In the genomic region with DNA sequence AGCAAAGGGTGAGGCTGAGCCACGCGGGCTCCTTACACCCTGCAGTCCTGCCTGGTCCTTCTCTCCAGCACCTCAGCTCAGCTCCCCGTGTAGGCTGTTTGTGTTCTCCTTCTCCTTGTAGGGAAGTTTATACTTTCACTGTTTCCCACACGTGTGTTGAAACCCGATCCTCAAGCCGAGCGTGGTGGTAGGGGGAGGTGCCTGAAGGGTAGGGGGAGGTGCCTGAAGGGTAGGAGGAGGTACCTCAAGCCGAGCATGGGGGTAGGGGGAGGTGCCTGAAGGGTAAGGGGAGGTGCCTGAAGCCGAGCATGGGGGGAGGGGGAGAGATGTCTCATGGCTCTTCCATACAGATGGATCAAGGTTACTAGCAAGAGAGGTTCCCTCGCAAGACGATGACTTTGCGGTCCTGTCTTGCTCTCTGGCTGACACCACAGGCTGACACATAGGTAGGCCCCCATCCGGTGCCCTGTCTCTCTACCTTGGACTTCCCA, we compare ENCODE assay signal across 9 mouse cellular contexts. TPM values are rescaled to one million over a fixed set of nuclear protein-coding genes. Genes with fewer than 3 reads are reported as not detected.
DNase-seq lines count a peak whose midpoint lies in the region; ATAC-seq and TF ChIP-seq lines count a peak whose summit lies in the region.
"Had no signal": no experiment of that assay in that cellular context is flagged by ENCODE, and none has a peak within 500 bp of the region (broad histone marks: within the 10 kb centered on the region; RNA-seq: fewer than 3 reads in every experiment).

No protein-coding gene starts in this region.

- peak; percentile 13 for DNase-seq in kidney, postnatal 10 days
- DNase-seq in kidney, postnatal 14 days, result no peak
- DNase-seq in ES-E14 (ENCODE audit: low read depth, low spot score), result peak; percentile 88
- DNase-seq in cerebellum, postnatal 14 days, result no peak
- no peak for DNase-seq in cerebellum, adult 11-12 months

- peak overlapping the region; percentile 41; the same call in 1 of the 2 replicates for H3K9ac ChIP-seq in ES-E14 (ENCODE audit: insufficient read depth, low read depth, low read length, poor library complexity, severe bottlenecking)
- H3K9ac ChIP-seq in embryonic facial prominence, embryonic 15.5 days, result no peak overlapping the region
- H3K9ac ChIP-seq in liver, embryonic 16.5 days (ENCODE audit: low read depth, low read length), result no peak overlapping the region
- no peak overlapping the region for H3K9ac ChIP-seq in neural tube, embryonic 15.5 days (replicated peaks)

- 0 out of 2 replicates have a peak, but pooled peaks have one; percentile 22 for ATAC-seq in embryonic facial prominence, embryonic 15.5 days (ENCODE audit: insufficient number of reproducible peaks, low FRiP score, low TSS enrichment, low read depth)
- peak; percentile 58 for ATAC-seq in liver, embryonic 16.5 days (ENCODE audit: low read depth)
- no peak for ATAC-seq in neural tube, embryonic 15.5 days (ENCODE audit: low FRiP score)

- H3K27me3 ChIP-seq in embryonic facial prominence, embryonic 15.5 days, result no peaks in the 10 kb centered on the region
- no peaks in the 10 kb centered on the region for H3K27me3 ChIP-seq in liver, embryonic 16.5 days (ENCODE audit: control insufficient read depth, insufficient read depth, low read depth, low read length)
- no peaks in the 10 kb centered on the region for H3K27me3 ChIP-seq in neural tube, embryonic 15.5 days (replicated peaks)

- in situ Hi-C loops in ES-E14 (cut with MboI; ENCODE audit: low sequenced_read_pairs in 2 of 2, unreplicated experiment in 2 of 2), result no loop called here

- peaks cover 4 to 8% of the 10 kb centered on the region in 2 experiments; a peak in 2 of 4 replicates for H3K4me1 ChIP-seq in ES-E14 (ENCODE audit: control insufficient read depth in 2 of 2, insufficient read depth in 2 of 2, low read length in 2 of 2, poor library complexity in 1 of 2)
- H3K4me1 ChIP-seq in embryonic facial prominence, embryonic 15.5 days, result peaks cover 16% of the 10 kb centered on the region
- peaks cover 17% of the 10 kb centered on the region for H3K4me1 ChIP-seq in liver, embryonic 16.5 days (ENCODE audit: control insufficient read depth, low read depth, low read length)
- no peaks in the 10 kb centered on the region for H3K4me1 ChIP-seq in neural tube, embryonic 15.5 days

- no peaks in the 10 kb centered on the region for H3K36me3 ChIP-seq in ES-E14 (ENCODE audit: control insufficient read depth, insufficient read depth, low read length, poor library complexity, severe bottlenecking)
- H3K36me3 ChIP-seq in embryonic facial prominence, embryonic 15.5 days, result no peaks in the 10 kb centered on the region
- H3K36me3 ChIP-seq in liver, embryonic 16.5 days (ENCODE audit: control insufficient read depth, insufficient read depth), result no peaks in the 10 kb centered on the region
- H3K36me3 ChIP-seq in neural tube, embryonic 15.5 days, result no peaks in the 10 kb centered on the region

- 16% methylated on average over 13 of the region's 13 CpGs for WGBS in embryonic facial prominence, embryonic 15.5 days
- WGBS in liver, embryonic 16.5 days (ENCODE audit: insufficient replicate concordance), result 10% methylated on average over 13 of the region's 13 CpGs
- WGBS in neural tube, embryonic 15.5 days, result 16% methylated on average over 13 of the region's 13 CpGs

- no peaks in the 10 kb centered on the region for H3K9me3 ChIP-seq in ES-E14 (ENCODE audit: control insufficient read depth, insufficient read depth, low read depth, low read length)
- no peaks in the 10 kb centered on the region for H3K9me3 ChIP-seq in embryonic facial prominence, embryonic 15.5 days (replicated peaks)
- H3K9me3 ChIP-seq in liver, embryonic 16.5 days (replicated peaks; ENCODE audit: control insufficient read depth, low read length), result no peaks in the 10 kb centered on the region
- no peaks in the 10 kb centered on the region for H3K9me3 ChIP-seq in neural tube, embryonic 15.5 days (replicated peaks)

- H3K4me2 ChIP-seq in embryonic facial prominence, embryonic 15.5 days (replicated peaks), result peak overlapping the region; percentile 30
- H3K4me2 ChIP-seq in liver, embryonic 16.5 days (ENCODE audit: low read depth, low read length), result peak overlapping the region; percentile 36
- H3K4me2 ChIP-seq in neural tube, embryonic 15.5 days, result no peak overlapping the region

- H3K27ac ChIP-seq in ES-E14 (ENCODE audit: insufficient read depth, low read depth, low read length, poor library complexity, severe bottlenecking), result no peak overlapping the region
- no peak overlapping the region; the same call in 1 of the 2 replicates for H3K27ac ChIP-seq in embryonic facial prominence, embryonic 15.5 days (replicated peaks)
- H3K27ac ChIP-seq in liver, embryonic 16.5 days (ENCODE audit: low read length), result peak overlapping the region; percentile 73
- H3K27ac ChIP-seq in neural tube, embryonic 15.5 days (replicated peaks), result no peak overlapping the region
- H3K27ac ChIP-seq: macrophage had no signal

- H3K4me3 ChIP-seq in ES-E14 (ENCODE audit: insufficient read depth in 1 of 2, low read depth in 1 of 2, low read length in 2 of 2, poor library complexity in 1 of 2, severe bottlenecking in 1 of 2), result peak overlapping the region; percentile 43 to 78
- 0 out of 2 replicates have a peak overlapping the region, but pooled peaks have one; percentile 3 for H3K4me3 ChIP-seq in embryonic facial prominence, embryonic 15.5 days (replicated peaks)
- H3K4me3 ChIP-seq in liver, embryonic 16.5 days (ENCODE audit: low read depth, low read length), result peak overlapping the region; percentile 22; the same call in 1 of the 2 replicates
- H3K4me3 ChIP-seq in neural tube, embryonic 15.5 days (replicated peaks), result no peak overlapping the region

TF ChIP-seq in ES-E14, 5 proteins besides CTCF, POLR2A, EP300 and RAD21:
- TF ChIP-seq MAFK (IDR thresholded peaks at IDR 0.05; ENCODE audit: insufficient read depth, low read depth, low read length) (0 out of 2 replicates have a peak, but pooled peaks have one; percentile 12), ZC3H11A (IDR thresholded peaks at IDR 0.05; ENCODE audit: borderline replicate concordance, low read depth, low read length) (no peak)

RNA-seq across cellular contexts. Expression of a gene that starts 15.4 kb away (rescaled TPM):
- 35.0 and 41.2 TPM in 2 replicates for total RNA-seq in ES-E14 (2012; rRNA removed)
- 33.6 and 35.5 TPM in 2 replicates for polyA plus RNA-seq in embryonic facial prominence, embryonic 15.5 days (2015; fragmentation: Nextera tagmentation; extraction: Ambion mirVana)
- 5.4 and 5.9 TPM in 2 replicates for polyA plus RNA-seq in liver, embryonic 16.5 days (2015; fragmentation: Nextera tagmentation; extraction: Ambion mirVana)
- 18.4 and 20.7 TPM in 2 replicates for polyA plus RNA-seq in neural tube, embryonic 15.5 days (2015; fragmentation: Nextera tagmentation; extraction: Ambion mirVana)

Comparison
In these comparisons a context has a peak if more than half of its experiments do, and no peak if none do; other contexts are left out.
1. DNase-seq: peak in kidney, postnatal 10 days (single experiment) and ES-E14 (single experiment); none in kidney, postnatal 14 days (single experiment), cerebellum, postnatal 14 days (0 of 2) and cerebellum, adult 11-12 months (single experiment).